Mouse (Mus musculus) cerebellum, adult 2 months (tissue): ENCODE results near the gene Sp3.
"Not testable (repeated sequence)": the region's sequence is repeated elsewhere in the genome, so short reads cannot be mapped to it uniquely, and the experiment has no call there.

Experiments
- CTCF ChIP-seq: fragments of 200-500 bp; IDR thresholded peaks from 2 replicates; pipeline ENCODE4 v1.5.1; 2011; ENCODE audit warnings: low read depth, mild to moderate bottlenecking, control low read depth, low read length, moderate library complexity, borderline replicate concordance; ENCODE audit not compliant: insufficient read depth
- POLR2A ChIP-seq: fragments of 200-500 bp; IDR thresholded peaks from 2 replicates; pipeline ENCODE4 v1.6.1; 2011; ENCODE audit warnings: low read length, control low read depth, borderline replicate concordance; ENCODE audit not compliant: insufficient read depth

DNA sequence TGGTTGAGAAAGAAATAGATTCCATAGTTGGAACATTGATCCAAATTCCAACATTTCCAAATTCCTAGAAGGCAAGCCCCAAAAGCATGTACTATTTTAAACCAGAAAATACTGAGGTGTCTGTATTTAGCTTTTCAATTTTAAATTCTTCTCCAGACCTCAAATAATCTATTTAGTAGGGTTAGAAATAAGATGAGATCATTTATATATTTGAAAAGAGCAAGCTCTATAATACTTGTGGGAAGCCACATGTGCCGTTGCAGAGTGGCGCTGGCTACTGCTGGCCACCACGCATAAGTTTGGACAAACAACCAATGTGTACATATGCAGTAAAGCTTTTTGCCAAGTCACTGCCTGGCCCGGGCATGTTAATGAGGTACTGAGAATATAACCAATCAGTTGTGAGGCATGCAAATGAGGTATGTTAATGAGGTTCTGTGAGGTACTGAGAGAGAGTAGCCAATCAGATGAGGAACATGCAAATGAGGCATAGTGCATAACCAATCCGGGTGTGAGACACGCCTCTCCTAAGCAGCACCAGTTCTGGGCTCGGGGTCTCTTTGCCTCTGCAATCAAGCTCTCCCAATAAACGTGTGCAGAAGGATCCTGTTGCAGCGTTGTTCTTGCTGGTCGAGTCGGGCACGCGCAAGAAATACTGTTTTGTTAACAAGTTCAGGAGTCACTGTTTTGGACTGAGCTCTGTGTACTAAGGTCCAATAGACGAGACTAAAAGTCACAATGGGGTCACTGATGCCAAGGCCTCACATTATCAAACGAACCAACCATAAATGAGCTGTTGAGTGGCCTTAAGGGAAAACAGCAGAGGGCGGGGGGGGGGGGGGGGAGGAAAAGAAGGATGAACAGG lies 77.2 kb downstream of the Sp3 start:
- not testable (repeated sequence) for TF ChIP-seq POLR2A, CTCF
